Mouse (Mus musculus) testis, adult 2 months (tissue): ENCODE results near the gene Efna3.

Source experiments
- CTCF ChIP-seq: fragments of 200-500 bp; IDR thresholded peaks from 2 replicates; pipeline ENCODE4 v1.5.1; 2012; ENCODE audit warnings: low read depth, mild to moderate bottlenecking, inconsistent platforms, low read length, moderate library complexity; ENCODE audit not compliant: control insufficient read depth, insufficient read depth, insufficient replicate concordance
- POLR2A ChIP-seq: fragments of 200-500 bp; IDR thresholded peaks from 2 replicates; pipeline ENCODE4 v1.6.1; 2012; ENCODE audit warnings: low read depth, mild to moderate bottlenecking, inconsistent platforms, low read length, moderate library complexity; ENCODE audit not compliant: control insufficient read depth

DNA sequence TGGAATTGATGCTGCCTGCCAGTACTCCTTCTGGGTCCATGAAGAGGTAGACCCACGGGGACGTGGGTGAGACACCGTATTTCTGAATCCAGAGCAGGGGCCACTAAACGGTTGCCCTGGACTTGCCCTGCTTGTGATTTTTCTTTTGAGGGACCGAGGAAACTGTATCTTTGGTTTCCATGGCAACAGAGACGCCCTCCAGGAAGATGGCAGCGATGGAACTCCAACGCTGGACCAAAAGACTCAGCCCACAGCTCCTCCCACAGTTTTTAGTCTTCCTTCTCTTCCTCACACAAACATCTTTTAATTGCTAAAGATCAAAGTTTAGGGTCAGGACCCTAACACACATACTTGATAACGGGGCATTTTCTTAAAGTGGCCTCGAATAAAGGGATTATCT is 9.2 kb upstream of the Efna3 start:
- TF ChIP-seq CTCF (no peak), POLR2A (no peak)
